Mouse (Mus musculus) CH12.LX (cell line): ENCODE data around the gene Olfr23. TPM values are rescaled to one million over a fixed set of nuclear protein-coding genes. Genes with fewer than 3 reads are reported as not detected.

Source experiments
- DNase-seq: peaks from one replicate; pipeline ENCODE4 v3.0.0-alpha.2; 2013; ENCODE audit errors: extremely low read depth
- H3K27ac ChIP-seq: 2 replicates; pipeline ENCODE4 v1.5.1; 2012; ENCODE audit warnings: low read depth, mild to moderate bottlenecking, control low read depth, moderate library complexity; ENCODE audit not compliant: insufficient read depth
- H3K27me3 ChIP-seq: replicated peaks from 2 replicates; pipeline ENCODE3; 2012; ENCODE audit warnings: inconsistent platforms
- H3K36me3 ChIP-seq, 2 experiments: replicated peaks in 1 of 2; 2 replicates each; pipeline versions ENCODE3 to v1.6.1; 2012; ENCODE audit warnings: inconsistent platforms in 1 of 2, low read length in 1 of 2, mild to moderate bottlenecking in 1 of 2, mixed read lengths in 1 of 2, moderate library complexity in 1 of 2; ENCODE audit not compliant: control insufficient read depth in 1 of 2, insufficient read depth in 1 of 2
- H3K4me1 ChIP-seq, 2 experiments: 2 replicates each; pipeline ENCODE4 v1.6.1; 2012; ENCODE audit warnings: inconsistent platforms in 1 of 2, moderate library complexity in 1 of 2; ENCODE audit not compliant: insufficient read depth in 2 of 2, control insufficient read depth in 1 of 2
- H3K4me2 ChIP-seq: 2 replicates; pipeline ENCODE4 v1.6.1; 2012; ENCODE audit warnings: low read depth, mild to moderate bottlenecking, control low read depth; ENCODE audit not compliant: poor library complexity, insufficient read depth, severe bottlenecking
- H3K4me3 ChIP-seq, 3 experiments: fragments of 150-350 bp in 1 of 3; sonication (generic) in 1 of 3; replicated peaks in 1 of 3; 2 replicates each; pipeline versions ENCODE3 to v1.5.1; 2011 to 2012; ENCODE audit warnings: low read depth in 2 of 3, low read length in 2 of 3, mild to moderate bottlenecking in 2 of 3, moderate library complexity in 2 of 3, control low read depth in 1 of 3, improper control_type of control experiment in 1 of 3, inconsistent platforms in 1 of 3, mixed read lengths in 1 of 3; ENCODE audit not compliant: poor library complexity in 1 of 3
- H3K79me2 ChIP-seq: replicated peaks from 2 replicates; pipeline ENCODE4 v1.6.1; 2012; ENCODE audit warnings: mild to moderate bottlenecking, moderate library complexity; ENCODE audit not compliant: control insufficient read depth, poor library complexity, insufficient read depth, severe bottlenecking; ENCODE audit errors: extremely low read depth
- H3K9ac ChIP-seq: 2 replicates; pipeline ENCODE4 v1.6.1; 2012; ENCODE audit warnings: low read depth, mild to moderate bottlenecking, control low read depth, moderate library complexity; ENCODE audit not compliant: insufficient read depth
- H3K9me3 ChIP-seq: replicated peaks from 2 replicates; pipeline ENCODE3; 2012; ENCODE audit warnings: low read length, inconsistent platforms, mixed read lengths
- CHD2 ChIP-seq: IDR thresholded peaks from 2 replicates; pipeline ENCODE4 v1.6.1; 2011; ENCODE audit warnings: low read length, improper control_type of control experiment
- CTCF ChIP-seq, 2 experiments: IDR thresholded peaks in 1 of 2; conservative IDR thresholded peaks in 1 of 2; 2 replicates each; pipeline ENCODE4 v1.5.1; 2011 to 2012; ENCODE audit warnings: low read depth in 2 of 2, low read length in 2 of 2, improper control_type of control experiment in 1 of 2, inconsistent platforms in 1 of 2, mild to moderate bottlenecking in 1 of 2, moderate library complexity in 1 of 2
- E2F4 ChIP-seq: IDR thresholded peaks from 2 replicates; pipeline ENCODE4 v1.6.1; 2011; ENCODE audit warnings: low read depth, low read length, improper control_type of control experiment; ENCODE audit not compliant: insufficient replicate concordance
- ETS1 ChIP-seq: conservative IDR thresholded peaks from 2 replicates; pipeline ENCODE4 v1.6.1; 2012; ENCODE audit warnings: low read depth, mild to moderate bottlenecking, inconsistent platforms, low read length, improper control_type of control experiment, moderate library complexity
- JUND ChIP-seq: conservative IDR thresholded peaks from 2 replicates; pipeline ENCODE4 v1.6.1; 2011; ENCODE audit warnings: low read depth, low read length, improper control_type of control experiment
- KAT2A ChIP-seq: IDR thresholded peaks from 2 replicates; pipeline ENCODE4 v1.6.1; 2012; ENCODE audit warnings: low read length, improper control_type of control experiment, inconsistent platforms; ENCODE audit not compliant: insufficient replicate concordance
- MAX ChIP-seq: IDR thresholded peaks from 2 replicates; pipeline ENCODE4 v1.6.1; 2011; ENCODE audit warnings: low read length, improper control_type of control experiment
- MAZ ChIP-seq: IDR thresholded peaks from 2 replicates; pipeline ENCODE4 v1.6.1; 2012; ENCODE audit warnings: low read depth, mild to moderate bottlenecking, inconsistent platforms, low read length, improper control_type of control experiment, moderate library complexity
- MEF2A ChIP-seq: IDR thresholded peaks from 2 replicates; pipeline ENCODE4 v1.6.1; 2014; ENCODE audit warnings: low read depth, mild to moderate bottlenecking, inconsistent platforms, low read length, improper control_type of control experiment, borderline replicate concordance
- MXI1 ChIP-seq: IDR thresholded peaks from 2 replicates; pipeline ENCODE4 v1.6.1; 2011; ENCODE audit warnings: mild to moderate bottlenecking, low read depth, low read length, improper control_type of control experiment
- MYC ChIP-seq: IDR thresholded peaks from 2 replicates; pipeline ENCODE4 v1.6.1; 2011; ENCODE audit warnings: low read depth, mild to moderate bottlenecking, improper control_type of control experiment, low read length
- NELFE ChIP-seq: IDR thresholded peaks from 2 replicates; pipeline ENCODE4 v1.6.1; 2011; ENCODE audit warnings: low read depth, low read length, improper control_type of control experiment
- NRF1 ChIP-seq: IDR thresholded peaks from 2 replicates; pipeline ENCODE4 v1.6.1; 2014; ENCODE audit warnings: low read depth, mild to moderate bottlenecking, inconsistent platforms, low read length, improper control_type of control experiment, moderate library complexity
- POLR2A ChIP-seq: IDR thresholded peaks from 2 replicates; pipeline ENCODE4 v1.6.1; 2011; ENCODE audit warnings: low read depth, mild to moderate bottlenecking, improper control_type of control experiment, low read length
- TBP ChIP-seq: conservative IDR thresholded peaks from 2 replicates; pipeline ENCODE4 v1.6.1; 2011; ENCODE audit warnings: low read depth, low read length, improper control_type of control experiment
- USF2 ChIP-seq: conservative IDR thresholded peaks from 2 replicates; pipeline ENCODE4 v1.6.1; 2011; ENCODE audit warnings: low read depth, low read length, improper control_type of control experiment
- ZC3H11A ChIP-seq: IDR thresholded peaks from 2 replicates; pipeline ENCODE4 v1.6.1; 2012; ENCODE audit warnings: low read depth, mild to moderate bottlenecking, inconsistent platforms, low read length, improper control_type of control experiment
- ZMIZ1 ChIP-seq: IDR thresholded peaks from 2 replicates; pipeline ENCODE4 v1.6.1; 2012; ENCODE audit warnings: low read depth, mild to moderate bottlenecking, inconsistent platforms, low read length, improper control_type of control experiment
- dilution Hi-C: fragments of 300-500 bp; cut with MboI; formaldehyde crosslinking; loops from 2 replicates; pipeline ENCODE4 v1.14.3; 2020; ENCODE audit warnings: low sequenced_read_pairs; ENCODE audit not compliant: extremely low pct_unique_long_range_greater_than_20kb, extremely low pct_ligation_motif_present
- in situ Hi-C: fragments of 300-500 bp; cut with MboI; formaldehyde crosslinking; loops from 3 replicates; pipeline ENCODE4 v1.14.3; 2019; ENCODE audit warnings: low sequenced_read_pairs, low pct_ligation_motif_present, low pct_unique_long_range_greater_than_20kb, mixed read lengths
- polyA plus RNA-seq: library from polyadenylated mRNA; unstranded; fragments of >175 nt; gene quantifications from 2 replicates; pipeline ENCODE4 v1.2.1, GENCODE M21; 2012; ENCODE audit warnings: low read depth; ENCODE audit not compliant: insufficient read length
- total RNA-seq, 2 experiments: library from RNA; depleted of rRNA; stranded (reverse); fragments of 300-350 nt in 1 of 2; fragments of >200 nt in 1 of 2; gene quantifications; 2 replicates each; pipeline ENCODE4 v1.2.3; 2012 to 2014

Gene Olfr23
- total and polyA plus RNA-seq, 3 experiments, result not detected

GRCm38 (mm10) chr11:73990307-73990706, 53.8 kb downstream of the Olfr23 start, which contains the start of gene Olfr398:
Gene Olfr398 (minus strand): TSS chr11:73990407.
- no peak within 1 kb of the TSS for H3K27ac ChIP-seq
- TF ChIP-seq TBP (no peak), JUND (no peak), MYC (no peak), POLR2A (no peak), E2F4 (no peak), MAX (no peak), ZC3H11A (no peak), CTCF (conservative IDR thresholded peaks at IDR 0.05 in 1 of 2, IDR thresholded peaks at IDR 0.05 in 1 of 2; ENCODE audit: low read depth in 2 of 2, low read length in 2 of 2) (no peak), ETS1 (no peak), NRF1 (no peak), MXI1 (no peak), MEF2A (no peak), USF2 (no peak), MAZ (no peak), ZMIZ1 (no peak), KAT2A (no peak), NELFE (no peak), CHD2 (no peak)
- TF ChIP-seq, all 38 proteins: peak for 0
- Histone ChIP-seq H3K9ac (no peak within 1 kb of the TSS), H3K4me3 (no peak within 1 kb of the TSS), H3K79me2 (no peaks in the 10 kb centered on the region), H3K4me2 (no peak within 1 kb of the TSS), H3K36me3 (no peaks in the 10 kb centered on the region), H3K27me3 (peaks cover 61% of the 10 kb centered on the region), H3K4me1 (no peaks in the 10 kb centered on the region), H3K9me3 (no peaks in the 10 kb centered on the region)
- in situ Hi-C loops (loop anchor here (10.0 kb wide), 1 partner anchor 374 kb away; the partner anchor contains the start of gene Olfr412), dilution Hi-C loops (no loop called here)
- DNase-seq, result no peak

Other genes starting within 250 kb of the Olfr23 start
- not detected in 2 replicates for gene Zfp735, start 247.9 kb upstream of the Olfr23 start, total RNA-seq (2012; rRNA removed)
- not detected in 2 replicates for gene Zfp735, start 247.9 kb upstream of the Olfr23 start, total RNA-seq (2014; rRNA removed)
- gene Zfp735, start 247.9 kb upstream of the Olfr23 start, polyA plus RNA-seq, result not detected in 2 replicates
- gene Olfr389, start 156.0 kb upstream of the Olfr23 start, total RNA-seq (2012; rRNA removed), result not detected in 2 replicates
- gene Olfr389, start 156.0 kb upstream of the Olfr23 start, total RNA-seq (2014; rRNA removed), result not detected in 2 replicates
- not detected in 2 replicates for gene Olfr389, start 156.0 kb upstream of the Olfr23 start, polyA plus RNA-seq
- not detected in 2 replicates for gene Olfr390, start 153.7 kb upstream of the Olfr23 start, total RNA-seq (2012; rRNA removed)
- not detected in 2 replicates for gene Olfr390, start 153.7 kb upstream of the Olfr23 start, total RNA-seq (2014; rRNA removed)
- not detected in 2 replicates for gene Olfr390, start 153.7 kb upstream of the Olfr23 start, polyA plus RNA-seq
- gene Olfr391-ps, start 133.6 kb upstream of the Olfr23 start, total RNA-seq (2012; rRNA removed), result not detected in 2 replicates
- gene Olfr391-ps, start 133.6 kb upstream of the Olfr23 start, total RNA-seq (2014; rRNA removed), result not detected in 2 replicates
- gene Olfr391-ps, start 133.6 kb upstream of the Olfr23 start, polyA plus RNA-seq, result not detected in 2 replicates
- not detected in 2 replicates for gene Olfr392, start 119.6 kb upstream of the Olfr23 start, total RNA-seq (2012; rRNA removed)
- gene Olfr392, start 119.6 kb upstream of the Olfr23 start, total RNA-seq (2014; rRNA removed), result not detected in 2 replicates
- gene Olfr392, start 119.6 kb upstream of the Olfr23 start, polyA plus RNA-seq, result not detected in 2 replicates
- not detected in 2 replicates for gene Olfr393, start 85.2 kb upstream of the Olfr23 start, total RNA-seq (2012; rRNA removed)
- gene Olfr393, start 85.2 kb upstream of the Olfr23 start, total RNA-seq (2014; rRNA removed), result not detected in 2 replicates
- gene Olfr393, start 85.2 kb upstream of the Olfr23 start, polyA plus RNA-seq, result not detected in 2 replicates
- gene Olfr394, start 45.9 kb upstream of the Olfr23 start, total RNA-seq (2012; rRNA removed), result not detected in 2 replicates
- gene Olfr394, start 45.9 kb upstream of the Olfr23 start, total RNA-seq (2014; rRNA removed), result not detected in 2 replicates
- not detected in 2 replicates for gene Olfr394, start 45.9 kb upstream of the Olfr23 start, polyA plus RNA-seq
- not detected in 2 replicates for gene Olfr395, start 27.4 kb upstream of the Olfr23 start, total RNA-seq (2012; rRNA removed)
- not detected in 2 replicates for gene Olfr395, start 27.4 kb upstream of the Olfr23 start, total RNA-seq (2014; rRNA removed)
- gene Olfr395, start 27.4 kb upstream of the Olfr23 start, polyA plus RNA-seq, result not detected in 2 replicates
- gene Olfr397, start 24.1 kb downstream of the Olfr23 start, total RNA-seq (2012; rRNA removed), result not detected in 2 replicates
- gene Olfr397, start 24.1 kb downstream of the Olfr23 start, total RNA-seq (2014; rRNA removed), result not detected in 2 replicates
- not detected in 2 replicates for gene Olfr397, start 24.1 kb downstream of the Olfr23 start, polyA plus RNA-seq
- gene Olfr398, start 53.7 kb downstream of the Olfr23 start, total RNA-seq (2012; rRNA removed), result not detected in 2 replicates
- not detected in 2 replicates for gene Olfr398, start 53.7 kb downstream of the Olfr23 start, total RNA-seq (2014; rRNA removed)
- not detected in 2 replicates for gene Olfr398, start 53.7 kb downstream of the Olfr23 start, polyA plus RNA-seq
- not detected in 2 replicates for gene Olfr139, start 119.9 kb downstream of the Olfr23 start, total RNA-seq (2012; rRNA removed)
- not detected in 2 replicates for gene Olfr139, start 119.9 kb downstream of the Olfr23 start, total RNA-seq (2014; rRNA removed)
- gene Olfr139, start 119.9 kb downstream of the Olfr23 start, polyA plus RNA-seq, result not detected in 2 replicates
- not detected in 2 replicates for gene Olfr399, start 119.9 kb downstream of the Olfr23 start, total RNA-seq (2012; rRNA removed)
- not detected in 2 replicates for gene Olfr399, start 119.9 kb downstream of the Olfr23 start, total RNA-seq (2014; rRNA removed)
- not detected in 2 replicates for gene Olfr399, start 119.9 kb downstream of the Olfr23 start, polyA plus RNA-seq
- not detected in 2 replicates for gene Zfp616, start 133.3 kb downstream of the Olfr23 start, total RNA-seq (2012; rRNA removed)
- not detected in 2 replicates for gene Zfp616, start 133.3 kb downstream of the Olfr23 start, total RNA-seq (2014; rRNA removed)
- not detected in 2 replicates for gene Zfp616, start 133.3 kb downstream of the Olfr23 start, polyA plus RNA-seq
- gene Olfr401, start 177.0 kb downstream of the Olfr23 start, total RNA-seq (2012; rRNA removed), result not detected in 2 replicates
- gene Olfr401, start 177.0 kb downstream of the Olfr23 start, total RNA-seq (2014; rRNA removed), result not detected in 2 replicates
- gene Olfr401, start 177.0 kb downstream of the Olfr23 start, polyA plus RNA-seq, result not detected in 2 replicates
- not detected in 2 replicates for gene Olfr402, start 216.9 kb downstream of the Olfr23 start, total RNA-seq (2012; rRNA removed)
- gene Olfr402, start 216.9 kb downstream of the Olfr23 start, total RNA-seq (2014; rRNA removed), result not detected in 2 replicates
- gene Olfr402, start 216.9 kb downstream of the Olfr23 start, polyA plus RNA-seq, result not detected in 2 replicates
- gene Olfr403, start 249.6 kb downstream of the Olfr23 start, total RNA-seq (2012; rRNA removed), result not detected in 2 replicates
- not detected in 2 replicates for gene Olfr403, start 249.6 kb downstream of the Olfr23 start, total RNA-seq (2014; rRNA removed)
- not detected in 2 replicates for gene Olfr403, start 249.6 kb downstream of the Olfr23 start, polyA plus RNA-seq